8 mouse cellular contexts compared by ENCODE assay signal in genomic region chr5:4103626-4104340, GRCm38 (mm10). TPM values are rescaled to one million over a fixed set of nuclear protein-coding genes. Genes with fewer than 3 reads are reported as not detected.
DNase-seq lines count a peak whose midpoint lies in the region; ATAC-seq lines count a peak whose summit lies in the region.

No protein-coding gene starts in this region.

- ATAC-seq in heart, embryonic 15.5 days (replicated peaks; ENCODE audit: insufficient number of reproducible peaks, insufficient read depth, low FRiP score, low read depth), result peak; percentile 45
- ATAC-seq in lung, embryonic 16.5 days (ENCODE audit: low read depth), result peak; percentile 39

- peak overlapping the region; percentile 92 for H3K27ac ChIP-seq in heart, embryonic 15.5 days
- peak overlapping the region; percentile 93 for H3K27ac ChIP-seq in lung, embryonic 16.5 days (ENCODE audit: low read length)

- H3K4me1 ChIP-seq in heart, embryonic 15.5 days (replicated peaks), result peaks cover 8% of the 10 kb centered on the region
- peaks cover 7% of the 10 kb centered on the region for H3K4me1 ChIP-seq in lung, embryonic 16.5 days (replicated peaks; ENCODE audit: control insufficient read depth, insufficient read depth, low read length)

- H3K9ac ChIP-seq in heart, embryonic 15.5 days, result peak overlapping the region; percentile 78
- peak overlapping the region; percentile 83 for H3K9ac ChIP-seq in lung, embryonic 16.5 days (ENCODE audit: low read length)

- WGBS in heart, embryonic 15.5 days, result under 1% methylated on average over 41 of the region's 41 CpGs
- WGBS in lung, embryonic 16.5 days, result under 1% methylated on average over 34 of the region's 41 CpGs

- no peak for DNase-seq in heart, postnatal 10 days
- DNase-seq in 416B (ENCODE audit: low read depth), result peak; percentile 36
- DNase-seq in adrenal gland, postnatal 14 days, result peak; percentile 37
- DNase-seq in heart, postnatal 4 days, result peak; percentile 9
- DNase-seq in urinary bladder, postnatal 25 days (ENCODE audit: low spot score), result no peak
- DNase-seq in thymus, postnatal 36 days, result no peak

- H3K4me2 ChIP-seq in heart, embryonic 15.5 days, result peak overlapping the region; percentile 90
- H3K4me2 ChIP-seq in lung, embryonic 16.5 days (ENCODE audit: low read depth, low read length), result peak overlapping the region; percentile 78

- intact Hi-C loops in heart, postnatal 10 days (cut with DNase I), result loop anchor here (2.0 to 10.0 kb wide), 3 partner anchors 87 to 811 kb away; partner anchors contain the start of gene Mterf1a

- H3K9me3 ChIP-seq in heart, embryonic 15.5 days (replicated peaks), result no peaks in the 10 kb centered on the region
- H3K9me3 ChIP-seq in lung, embryonic 16.5 days (ENCODE audit: control insufficient read depth, low read length), result 0 out of 2 replicates have a peak, but pooled peaks cover 3% of the 10 kb centered on the region

- peak overlapping the region; percentile 67 for H3K4me3 ChIP-seq in heart, embryonic 15.5 days
- peak overlapping the region; percentile 96 for H3K4me3 ChIP-seq in lung, embryonic 16.5 days (ENCODE audit: low read length)

- H3K27me3 ChIP-seq in heart, embryonic 15.5 days, result no peaks in the 10 kb centered on the region
- H3K27me3 ChIP-seq in lung, embryonic 16.5 days (ENCODE audit: control insufficient read depth, insufficient read depth, low read depth, low read length), result no peaks in the 10 kb centered on the region

- H3K36me3 ChIP-seq in heart, embryonic 15.5 days, result peaks cover 28% of the 10 kb centered on the region
- H3K36me3 ChIP-seq in lung, embryonic 16.5 days (ENCODE audit: control insufficient read depth, insufficient read depth, low read length), result peaks cover 19% of the 10 kb centered on the region

RNA-seq across cellular contexts. Expression of gene Cyp51, which starts 0.8 kb away (rescaled TPM):
- 21.7 and 31.3 TPM in 2 replicates for polyA plus RNA-seq in heart, embryonic 15.5 days (2015; fragmentation: Nextera tagmentation; extraction: Ambion mirVana)
- 10 to 100 TPM in 1 of 2 experiments, 1 to 10 TPM in 1; 9.6 to 10.6 TPM for total RNA-seq in heart, postnatal 10 days (2021)
- 34.6 and 43.6 TPM in 2 replicates for total RNA-seq in adrenal gland, postnatal 14 days (2021)
- 10 to 100 TPM; 31.3 to 31.8 TPM for total RNA-seq in heart, postnatal 4 days (2021)
- polyA plus RNA-seq in lung, embryonic 16.5 days (2015; fragmentation: Nextera tagmentation; extraction: Ambion mirVana), result 33.2 and 38.1 TPM in 2 replicates

Comparison
In these comparisons a context has a peak if more than half of its experiments do, and no peak if none do; other contexts are left out.
1. DNase-seq: peak in 416B (single experiment), adrenal gland, postnatal 14 days (single experiment) and heart, postnatal 4 days (single experiment); none in heart, postnatal 10 days (0 of 2), urinary bladder, postnatal 25 days (single experiment) and thymus, postnatal 36 days (0 of 2).